Mouse (Mus musculus) spleen, adult 2 months (tissue): ENCODE measurements around the gene Abcc4.

ENCODE experiments used
- CTCF ChIP-seq: fragments of 200-500 bp; IDR thresholded peaks from 2 replicates; pipeline ENCODE4 v1.5.1; 2011; ENCODE audit warnings: mild to moderate bottlenecking, inconsistent platforms; ENCODE audit not compliant: insufficient read depth, insufficient read length, insufficient replicate concordance; ENCODE audit errors: extremely low read depth
- POLR2A ChIP-seq: fragments of 200-500 bp; IDR thresholded peaks from 2 replicates; pipeline ENCODE4 v1.6.1; 2011; ENCODE audit warnings: low read depth, low read length, inconsistent platforms

DNA sequence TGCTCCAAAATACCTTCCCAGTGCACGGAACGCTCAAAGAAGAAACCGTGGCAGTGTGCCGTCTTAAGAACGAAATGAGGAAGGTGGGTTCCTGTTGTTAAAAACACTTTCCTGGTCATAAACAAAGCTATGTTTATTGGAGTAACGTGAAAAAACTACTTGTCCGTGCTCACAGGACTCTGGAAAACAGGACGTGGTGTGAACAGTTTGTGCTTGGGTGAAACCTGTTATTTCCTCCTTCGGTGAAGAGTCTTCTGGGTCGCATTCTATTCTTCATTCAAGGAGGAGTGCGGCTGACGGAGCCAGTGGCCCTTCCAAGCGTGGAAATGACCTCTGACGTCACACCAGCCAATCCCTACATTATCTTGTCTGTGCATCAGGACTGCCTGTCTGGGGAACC is 198.2 kb downstream of the Abcc4 start:
- TF ChIP-seq CTCF = no peak
- TF ChIP-seq POLR2A = no peak
